ENCODE assay signal across 11 mouse cellular contexts in genomic region chr7:99046545-99047206, GRCm38 (mm10).
A peak's percentile ranks its signal among the peaks of the same experiment; 100 is the strongest.
DNase-seq lines count a peak whose midpoint lies in the region; ATAC-seq and TF ChIP-seq lines count a peak whose summit lies in the region.
"Had no signal": no experiment of that assay in that cellular context is flagged by ENCODE, and none has a peak within 500 bp of the region (broad histone marks: within the 10 kb centered on the region; RNA-seq: fewer than 3 reads in every experiment).

No protein-coding gene starts in this region.

- H3K27me3 ChIP-seq in embryonic facial prominence, embryonic 13.5 days = no peaks in the 10 kb centered on the region
- H3K27me3 ChIP-seq in midbrain, postnatal 0 days (ENCODE audit: insufficient read depth, low read length) = no peaks in the 10 kb centered on the region
- H3K27me3 ChIP-seq: megakaryocyte, embryonic 14.5 days had no signal

- H3K4me3 ChIP-seq in embryonic facial prominence, embryonic 13.5 days = peak overlapping the region; percentile 19
- H3K4me3 ChIP-seq in midbrain, postnatal 0 days (ENCODE audit: low read depth, low read length) = no peak overlapping the region
- H3K4me3 ChIP-seq: megakaryocyte, embryonic 14.5 days had no signal

- no peak for ATAC-seq in embryonic facial prominence, embryonic 13.5 days (ENCODE audit: insufficient number of reproducible peaks, insufficient read depth, low FRiP score, low TSS enrichment, low read depth)
- no peak for ATAC-seq in midbrain, postnatal 0 days (ENCODE audit: low FRiP score)

- no peaks in the 10 kb centered on the region for H3K9me3 ChIP-seq in embryonic facial prominence, embryonic 13.5 days
- no peaks in the 10 kb centered on the region for H3K9me3 ChIP-seq in midbrain, postnatal 0 days (ENCODE audit: low read length)

- H3K9ac ChIP-seq in embryonic facial prominence, embryonic 13.5 days = peak overlapping the region; percentile 41; the same call in 1 of the 2 replicates
- H3K9ac ChIP-seq in midbrain, postnatal 0 days (replicated peaks; ENCODE audit: low read length, poor library complexity, severe bottlenecking) = no peak overlapping the region

- peak overlapping the region; percentile 40 for H3K4me2 ChIP-seq in embryonic facial prominence, embryonic 13.5 days
- H3K4me2 ChIP-seq in midbrain, postnatal 0 days (ENCODE audit: low read depth, low read length, poor library complexity, severe bottlenecking) = peak overlapping the region; percentile 36

- intact Hi-C loops in left cerebral cortex, postnatal 4 days (cut with DNase I) = no loop called here

- peak overlapping the region; percentile 58 for H3K27ac ChIP-seq in embryonic facial prominence, embryonic 13.5 days
- 0 out of 2 replicates have a peak overlapping the region, but pooled peaks have one; percentile 47 for H3K27ac ChIP-seq in midbrain, postnatal 0 days (ENCODE audit: low read depth, low read length)
- H3K27ac ChIP-seq: kidney, postnatal 0 days had no signal

- TF ChIP-seq CTCF in midbrain, postnatal 0 days (IDR thresholded peaks at IDR 0.05) = no peak

- peak; percentile 23 for DNase-seq in adrenal gland, postnatal 14 days
- no peak for DNase-seq in adrenal gland, postnatal 25 days
- peak; percentile 32 to 47 for DNase-seq in left cerebral cortex, adult 18-20 months (ENCODE audit: low spot score in 2 of 2)
- DNase-seq in left cerebral cortex, postnatal 4 days = no peak
- DNase-seq in midbrain, postnatal 0 days (ENCODE audit: low spot score) = peak; percentile 64
- DNase-seq in urinary bladder, postnatal 25 days (ENCODE audit: low spot score) = no peak
- DNase-seq in kidney, postnatal 10 days = no peak
- DNase-seq: cerebellum, postnatal 25 days had no signal

- H3K4me1 ChIP-seq in embryonic facial prominence, embryonic 13.5 days = peaks cover 35% of the 10 kb centered on the region
- no peaks in the 10 kb centered on the region for H3K4me1 ChIP-seq in midbrain, postnatal 0 days (ENCODE audit: insufficient read depth, low read length)

- WGBS in embryonic facial prominence, embryonic 13.5 days = 39% methylated on average over 11 of the region's 11 CpGs
- 37% methylated on average over 11 of the region's 11 CpGs for WGBS in midbrain, postnatal 0 days

- H3K36me3 ChIP-seq in embryonic facial prominence, embryonic 13.5 days = no peaks in the 10 kb centered on the region
- no peaks in the 10 kb centered on the region for H3K36me3 ChIP-seq in midbrain, postnatal 0 days (ENCODE audit: insufficient read depth, low read length)

Comparison
In these comparisons a context has a peak if more than half of its experiments do, and no peak if none do; other contexts are left out.
1. DNase-seq: peak in adrenal gland, postnatal 14 days (single experiment), left cerebral cortex, adult 18-20 months (2 of 2) and midbrain, postnatal 0 days (single experiment); none in adrenal gland, postnatal 25 days (single experiment), left cerebral cortex, postnatal 4 days (single experiment), urinary bladder, postnatal 25 days (single experiment) and kidney, postnatal 10 days (single experiment).